Mouse (Mus musculus): Measurements from ENCODE around the gene St8sia4.

DNA sequence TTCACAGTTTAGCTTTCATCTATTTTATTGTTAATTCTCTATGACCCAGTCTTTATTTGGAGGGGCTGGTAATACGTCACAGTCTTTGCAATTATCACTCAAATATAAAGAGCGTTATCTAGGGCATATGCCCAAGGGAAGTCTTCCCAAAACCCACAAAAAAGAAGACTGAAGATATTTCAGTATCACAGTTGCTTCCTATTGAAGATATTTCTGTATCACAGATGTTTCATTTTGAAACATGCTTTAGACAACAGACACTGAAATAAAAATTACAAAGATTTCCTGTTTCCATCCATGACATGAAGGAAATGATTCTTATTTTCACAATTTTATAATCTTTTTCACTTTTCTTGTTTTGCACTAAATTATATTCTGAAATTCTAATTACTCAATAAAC is 57.4 kb downstream of the St8sia4 start:
- TF ChIP-seq CTCF (IDR thresholded peaks at IDR 0.05; ENCODE audit: low read depth, low read length): no peak
- TF ChIP-seq POLR2A (IDR thresholded peaks at IDR 0.05; ENCODE audit: extremely low read depth, insufficient read depth, low read length): no peak
